Mouse (Mus musculus) adrenal gland, postnatal 4 days (tissue): ENCODE measurements around the gene Wfdc18. TPM values are rescaled to one million over a fixed set of nuclear protein-coding genes. Genes with fewer than 3 reads are reported as not detected.
A peak's percentile ranks its signal among the peaks of the same experiment; 100 is the strongest.

Experiments used
- DNase-seq, 2 experiments: peaks; one replicate each; pipeline ENCODE4 v3.0.0; 2021 to 2022; ENCODE audit warnings: low spot score in 2 of 2, mixed read lengths in 2 of 2
- total RNA-seq, 2 experiments: library from RNA; stranded (reverse); gene quantifications; 2 replicates each; pipeline ENCODE4 v1.2.3; 2021

Wfdc18 gene
- total RNA-seq, 2 experiments from 2014 or later, result not detected

DNA sequence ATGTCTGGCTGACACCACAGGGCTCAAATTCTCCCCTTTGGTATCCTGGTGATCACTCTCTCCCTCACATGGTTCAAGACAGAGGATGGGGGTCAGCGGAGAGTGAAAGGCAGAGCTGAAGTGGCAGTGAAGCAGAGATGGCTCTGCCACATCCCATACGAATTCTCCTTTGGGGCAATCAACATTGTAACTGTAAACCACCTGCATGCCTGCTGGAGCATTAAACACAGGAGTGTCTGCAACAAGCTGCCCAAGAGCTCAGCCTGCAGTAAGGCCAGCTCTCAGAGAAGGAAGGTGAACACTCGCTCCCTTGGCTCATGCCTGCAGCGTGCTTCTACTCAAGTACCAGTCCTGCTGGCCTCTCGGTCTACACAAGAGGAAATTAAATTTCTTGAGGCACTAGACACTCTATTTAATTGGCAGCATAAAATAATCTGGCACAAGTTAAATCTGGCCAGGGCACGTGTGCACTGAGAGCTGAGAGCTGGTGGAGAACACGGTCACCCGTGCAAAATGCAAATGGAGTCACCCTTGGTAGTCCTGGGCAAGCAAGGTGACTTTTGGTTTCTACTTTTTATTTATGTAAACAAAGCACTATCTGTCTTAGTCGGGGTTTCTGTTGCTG lies 34.0 kb downstream of the Wfdc18 start:
- no peak for DNase-seq

- DNase-seq, result no peak
Observed at GRCm38 (mm10) chr11:83743525-83743924, 34.7 kb downstream of the Wfdc18 start.

DNA sequence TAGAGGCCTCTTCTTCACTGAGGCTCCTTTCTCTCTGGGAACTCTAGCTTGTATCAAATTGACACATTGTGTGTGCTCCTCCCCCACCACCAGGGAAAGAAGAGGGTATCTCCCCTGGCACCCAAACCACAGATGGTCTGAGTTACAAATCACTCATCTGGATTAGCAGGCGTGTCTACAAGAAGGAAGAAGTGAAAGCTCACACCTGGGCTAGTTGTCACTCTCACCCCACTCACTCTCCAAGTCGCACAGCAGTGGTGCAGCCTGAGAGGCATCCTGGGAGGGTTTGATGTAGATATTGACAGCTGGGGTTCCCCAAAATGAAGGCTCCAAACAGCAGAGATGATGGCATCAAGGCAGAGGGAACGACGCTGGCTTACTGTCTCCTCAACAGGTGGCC lies 37.3 kb downstream of the Wfdc18 start:
- no peak for DNase-seq

- DNase-seq, result no peak
Observed at GRCm38 (mm10) chr11:83746681-83747080, 37.9 kb downstream of the Wfdc18 start, which contains the start of gene Wfdc21. TSS of gene Wfdc21 (plus strand) at chr11:83746940.

DNA sequence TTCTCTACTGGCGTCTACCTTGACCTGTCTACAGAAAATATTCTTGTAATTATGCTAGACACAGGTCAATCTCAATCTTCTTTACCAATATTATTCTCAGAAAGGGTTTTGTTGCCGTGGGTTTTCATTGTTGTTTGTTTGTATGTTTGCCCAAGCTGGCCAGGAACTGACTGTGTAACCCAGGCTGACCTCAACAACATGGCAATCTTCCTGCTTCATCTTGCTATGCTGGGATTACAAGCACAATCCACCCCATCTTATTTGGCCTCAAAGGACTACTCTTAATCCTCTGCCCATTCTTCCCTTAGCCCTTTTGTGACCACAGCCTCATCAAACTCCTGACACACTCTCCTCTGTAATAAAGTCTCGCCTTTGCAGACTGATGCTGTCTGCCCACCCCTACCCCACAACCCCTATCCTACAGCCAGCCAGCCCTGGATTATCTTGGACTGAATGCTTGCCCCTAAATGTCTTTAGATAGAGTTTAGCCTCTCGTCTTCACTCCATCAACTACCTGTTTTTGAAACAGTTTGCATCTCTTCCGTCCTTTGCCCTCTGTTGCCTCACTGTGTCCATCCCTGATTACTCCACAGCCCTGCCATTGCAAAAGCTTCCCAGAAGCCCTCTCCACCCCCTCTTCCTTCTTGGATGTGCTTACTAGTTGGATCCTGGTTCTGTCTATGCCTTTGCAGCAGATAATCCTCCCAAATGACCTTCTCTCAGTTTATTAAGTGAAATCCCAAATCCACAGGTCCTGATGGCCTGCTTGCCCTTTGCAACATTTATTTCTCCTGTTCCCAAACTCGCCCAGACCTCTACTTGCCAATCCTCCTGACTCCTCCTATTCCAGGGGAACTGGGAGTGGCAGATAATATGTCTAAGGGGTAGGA lies 38.8 kb downstream of the Wfdc18 start:
- no peak for DNase-seq

DNA sequence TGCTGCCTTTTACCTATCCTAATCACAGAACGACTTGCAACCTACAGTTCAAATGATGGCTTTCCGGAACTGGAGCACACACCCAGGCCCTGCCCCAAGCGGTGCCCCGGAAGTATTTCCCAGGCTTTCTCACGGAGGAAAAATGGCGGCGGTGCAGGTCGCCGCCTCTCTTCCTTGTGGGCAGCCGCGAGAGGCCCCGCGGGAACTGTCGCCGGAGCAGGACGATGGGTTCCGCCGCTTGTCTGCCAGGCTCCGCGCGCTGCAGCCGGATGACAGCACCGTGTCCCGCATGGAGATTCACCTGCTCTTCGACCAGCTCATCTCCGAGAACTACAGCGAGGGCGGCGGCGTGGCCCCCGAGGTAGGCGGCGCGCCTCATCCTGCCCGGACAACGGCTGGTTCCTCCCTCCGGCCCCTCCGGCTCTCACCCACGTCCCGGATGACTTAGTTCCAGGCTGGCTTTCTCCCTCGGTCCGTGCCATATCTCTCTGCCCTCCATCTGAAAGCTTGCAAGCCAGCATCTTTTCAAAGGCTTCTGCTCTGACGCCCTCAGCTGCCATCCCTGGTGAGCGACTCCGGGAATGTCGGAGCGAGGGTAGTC lies 44.9 kb downstream of the Wfdc18 start, which contains the start of gene Heatr6:
Gene Heatr6, plus strand, starts transcription at position 116 of the 601 bp plus-strand sequence.
- DNase-seq, result peak; percentile 80 to 86

GRCm38 (mm10) chr11:83754227-83754626 lies 45.4 kb downstream of the Wfdc18 start:
- DNase-seq, result no peak

Other genes with a start within 250 kb of the Wfdc18 start
- gene Mmp28, start 245.9 kb upstream of the Wfdc18 start, total RNA-seq, result 10 to 100 TPM; 17.5 to 18.8 TPM
- 10 to 100 TPM; 75.9 to 78.3 TPM for gene Taf15, start 235.9 kb upstream of the Wfdc18 start, total RNA-seq
- gene Heatr9, start 186.8 kb upstream of the Wfdc18 start, total RNA-seq, result not detected
- 1 to 10 TPM; 1.1 to 1.3 TPM for gene Ccl5, start 178.5 kb upstream of the Wfdc18 start, total RNA-seq
- gene Ccl9, start 130.4 kb upstream of the Wfdc18 start, total RNA-seq, result 1 to 10 TPM; 5.0 to 8.5 TPM
- gene Ccl6, start 115.9 kb upstream of the Wfdc18 start, total RNA-seq, result 1 to 10 TPM; 7.0 to 9.3 TPM
- gene Rpl9-ps1, start 63.4 kb upstream of the Wfdc18 start, total RNA-seq, result not detected
- under 1 TPM in 1 of 2 experiments, not detected in 1; 0.56 TPM for gene Ccl3, start 59.7 kb upstream of the Wfdc18 start, total RNA-seq
- under 1 TPM in 1 of 2 experiments, not detected in 1; 0.51 TPM for gene Ccl4, start 46.4 kb upstream of the Wfdc18 start, total RNA-seq
- gene Wfdc17, start 5.0 kb upstream of the Wfdc18 start, total RNA-seq, result under 1 TPM in 1 of 2 experiments, not detected in 1; 0.87 TPM
- 1 to 10 TPM in 1 of 2 experiments, not detected in 1; 3.1 TPM for gene Wfdc21, start 37.9 kb downstream of the Wfdc18 start, total RNA-seq
- gene Heatr6, start 44.7 kb downstream of the Wfdc18 start, total RNA-seq, result 10 to 100 TPM; 18.2 to 20.7 TPM
- 10 to 100 TPM in 1 of 2 experiments, 1 to 10 TPM in 1; 2.2 to 22.2 TPM for gene Hnf1b, start 141.0 kb downstream of the Wfdc18 start, total RNA-seq
- gene Ddx52, start 233.0 kb downstream of the Wfdc18 start, total RNA-seq, result 10 to 100 TPM; 23.9 to 26.3 TPM